Mouse (Mus musculus): ENCODE measurements around the gene Cttnbp2nl. TPM values are rescaled to one million over a fixed set of nuclear protein-coding genes. Genes with fewer than 3 reads are reported as not detected.

Gene Cttnbp2nl
- polyA plus RNA-seq, 1 experiment, result 1.6 TPM

GRCm38 (mm10) chr3:105040983-105041625 lies 11.8 kb downstream of the Cttnbp2nl start:
- H3K36me3 ChIP-seq (ENCODE audit: control insufficient read depth, insufficient read depth, low read length), result no peaks in the 10 kb centered on the region
- no peak for DNase-seq (ENCODE audit: low read depth in 1 of 2, low spot score in 2 of 2)
- TF ChIP-seq POLR2A (IDR thresholded peaks at IDR 0.05; ENCODE audit: low read depth, low read length) (no peak), CTCF (IDR thresholded peaks at IDR 0.05; ENCODE audit: extremely low read depth, insufficient read depth, insufficient read length, insufficient replicate concordance) (no peak)
- H3K4me3 ChIP-seq (ENCODE audit: extremely low read depth, insufficient read depth, insufficient read length), result no peak overlapping the region
- WGBS, result 91% methylated on average over 9 of the region's 9 CpGs
- no peaks in the 10 kb centered on the region for H3K4me1 ChIP-seq (ENCODE audit: control insufficient read depth, insufficient read depth, insufficient read length)
- no peak overlapping the region for H3K27ac ChIP-seq (ENCODE audit: insufficient read depth, low read length)
- H3K27me3 ChIP-seq (ENCODE audit: control insufficient read depth, insufficient read depth, low read length), result no peaks in the 10 kb centered on the region

- no peak overlapping the region for H3K27ac ChIP-seq (ENCODE audit: insufficient read depth, low read length)
- H3K4me3 ChIP-seq (ENCODE audit: extremely low read depth, insufficient read depth, insufficient read length), result no peak overlapping the region
- no peaks in the 10 kb centered on the region for H3K4me1 ChIP-seq (ENCODE audit: control insufficient read depth, insufficient read depth, insufficient read length)
- WGBS, result 76% methylated on average over 8 of the region's 8 CpGs
- TF ChIP-seq CTCF (IDR thresholded peaks at IDR 0.05; ENCODE audit: extremely low read depth, insufficient read depth, insufficient read length, insufficient replicate concordance), result no peak
- no peak for TF ChIP-seq POLR2A (IDR thresholded peaks at IDR 0.05; ENCODE audit: low read depth, low read length)
- no peak for DNase-seq (ENCODE audit: low read depth in 1 of 2, low spot score in 2 of 2)
- H3K36me3 ChIP-seq (ENCODE audit: control insufficient read depth, insufficient read depth, low read length), result no peaks in the 10 kb centered on the region
- H3K27me3 ChIP-seq (ENCODE audit: control insufficient read depth, insufficient read depth, low read length), result no peaks in the 10 kb centered on the region
Observed at GRCm38 (mm10) chr3:105040002-105040401, 12.9 kb downstream of the Cttnbp2nl start.

- Histone ChIP-seq H3K36me3 (ENCODE audit: control insufficient read depth, insufficient read depth, low read length) (no peaks in the 10 kb centered on the region), H3K4me3 (ENCODE audit: extremely low read depth, insufficient read depth, insufficient read length) (no peak overlapping the region), H3K27me3 (ENCODE audit: control insufficient read depth, insufficient read depth, low read length) (no peaks in the 10 kb centered on the region), H3K4me1 (ENCODE audit: control insufficient read depth, insufficient read depth, insufficient read length) (no peaks in the 10 kb centered on the region), H3K27ac (ENCODE audit: insufficient read depth, low read length) (no peak overlapping the region)
- no peak for DNase-seq (ENCODE audit: low read depth in 1 of 2, low spot score in 2 of 2)
- TF ChIP-seq POLR2A (IDR thresholded peaks at IDR 0.05; ENCODE audit: low read depth, low read length) (no peak), CTCF (IDR thresholded peaks at IDR 0.05; ENCODE audit: extremely low read depth, insufficient read depth, insufficient read length, insufficient replicate concordance) (no peak)
- WGBS, result 82% methylated on average over 6 of the region's 6 CpGs
Observed at GRCm38 (mm10) chr3:105037240-105037770, 15.6 kb downstream of the Cttnbp2nl start.

- Histone ChIP-seq H3K4me3 (ENCODE audit: extremely low read depth, insufficient read depth, insufficient read length) (no peak overlapping the region), H3K27me3 (ENCODE audit: control insufficient read depth, insufficient read depth, low read length) (no peaks in the 10 kb centered on the region), H3K4me1 (ENCODE audit: control insufficient read depth, insufficient read depth, insufficient read length) (no peaks in the 10 kb centered on the region), H3K36me3 (ENCODE audit: control insufficient read depth, insufficient read depth, low read length) (no peaks in the 10 kb centered on the region), H3K27ac (ENCODE audit: insufficient read depth, low read length) (no peak overlapping the region)
- TF ChIP-seq POLR2A (IDR thresholded peaks at IDR 0.05; ENCODE audit: low read depth, low read length), result no peak
- TF ChIP-seq CTCF (IDR thresholded peaks at IDR 0.05; ENCODE audit: extremely low read depth, insufficient read depth, insufficient read length, insufficient replicate concordance), result no peak
- 45% methylated on average over 10 of the region's 10 CpGs for WGBS
- no peak for DNase-seq (ENCODE audit: low read depth in 1 of 2, low spot score in 2 of 2)
Observed at GRCm38 (mm10) chr3:105036281-105036847, 16.6 kb downstream of the Cttnbp2nl start.

- no peaks in the 10 kb centered on the region for H3K4me1 ChIP-seq (ENCODE audit: control insufficient read depth, insufficient read depth, insufficient read length)
- no peak overlapping the region for H3K4me3 ChIP-seq (ENCODE audit: extremely low read depth, insufficient read depth, insufficient read length)
- DNase-seq (ENCODE audit: low read depth in 1 of 2, low spot score in 2 of 2), result no peak
- no peaks in the 10 kb centered on the region for H3K27me3 ChIP-seq (ENCODE audit: control insufficient read depth, insufficient read depth, low read length)
- TF ChIP-seq CTCF (IDR thresholded peaks at IDR 0.05; ENCODE audit: extremely low read depth, insufficient read depth, insufficient read length, insufficient replicate concordance) (no peak), POLR2A (IDR thresholded peaks at IDR 0.05; ENCODE audit: low read depth, low read length) (no peak)
- no peaks in the 10 kb centered on the region for H3K36me3 ChIP-seq (ENCODE audit: control insufficient read depth, insufficient read depth, low read length)
- no peak overlapping the region for H3K27ac ChIP-seq (ENCODE audit: insufficient read depth, low read length)
- 47% methylated on average over 10 of the region's 10 CpGs for WGBS
Observed at GRCm38 (mm10) chr3:105023371-105024005, 29.5 kb downstream of the Cttnbp2nl start.

- 39% methylated on average over 12 of the region's 12 CpGs for WGBS
- no peaks in the 10 kb centered on the region for H3K36me3 ChIP-seq (ENCODE audit: control insufficient read depth, insufficient read depth, low read length)
- H3K4me1 ChIP-seq (ENCODE audit: control insufficient read depth, insufficient read depth, insufficient read length), result no peaks in the 10 kb centered on the region
- H3K27ac ChIP-seq (ENCODE audit: insufficient read depth, low read length), result no peak overlapping the region
- no peak overlapping the region for H3K4me3 ChIP-seq (ENCODE audit: extremely low read depth, insufficient read depth, insufficient read length)
- TF ChIP-seq POLR2A (IDR thresholded peaks at IDR 0.05; ENCODE audit: low read depth, low read length) (no peak), CTCF (IDR thresholded peaks at IDR 0.05; ENCODE audit: extremely low read depth, insufficient read depth, insufficient read length, insufficient replicate concordance) (no peak)
- DNase-seq (ENCODE audit: low read depth in 1 of 2, low spot score in 2 of 2), result no peak
- no peaks in the 10 kb centered on the region for H3K27me3 ChIP-seq (ENCODE audit: control insufficient read depth, insufficient read depth, low read length)
Observed at GRCm38 (mm10) chr3:105019826-105020692, 32.9 kb downstream of the Cttnbp2nl start.

Measured in spleen, adult 2 months (tissue).